Mouse (Mus musculus) B cell, adult 2 months (primary cell): ENCODE measurements around the gene Slc16a4.

Source experiments
- DNase-seq, 2 experiments: peaks; one replicate each; pipeline ENCODE4 v3.0.0; 2022

Gene Slc16a4

GRCm38 (mm10) chr3:107290764-107291381 is at the start of gene Slc16a4:
Gene Slc16a4 (plus strand): TSS chr3:107291230.
- DNase-seq, result no peak

DNA sequence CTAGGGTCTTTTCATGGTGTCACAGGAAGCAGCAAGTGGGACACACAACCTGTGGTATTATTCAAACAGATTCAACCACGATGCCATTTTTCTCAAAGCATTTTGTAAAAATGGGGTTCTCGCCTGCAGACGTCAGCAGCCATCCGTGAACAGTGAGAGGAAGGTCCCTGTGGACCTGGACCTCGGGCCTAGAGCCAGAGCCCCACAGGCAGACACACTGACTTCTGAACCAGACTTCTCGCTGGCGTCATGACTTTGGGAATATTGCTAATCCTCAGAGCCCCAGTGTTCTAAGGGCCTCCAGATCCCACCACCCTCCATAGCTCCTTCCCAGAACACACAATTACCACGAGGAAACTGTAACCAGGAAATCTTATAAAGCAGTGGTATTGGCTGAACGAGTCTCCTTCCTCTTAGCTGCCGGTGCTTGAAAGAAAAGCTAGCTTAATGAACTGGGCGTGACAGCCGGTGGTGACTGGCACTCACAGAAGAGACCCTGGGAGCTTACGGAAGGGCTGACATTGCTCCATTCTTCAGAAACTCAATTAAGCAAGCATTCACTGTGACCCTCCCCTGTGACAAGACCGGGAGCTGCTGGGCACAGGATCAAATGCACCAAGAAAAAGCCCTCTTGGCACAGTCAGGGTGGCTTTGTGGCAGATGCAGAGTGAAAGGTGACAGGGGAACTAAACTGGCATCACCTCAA is 49.5 kb upstream of the Slc16a4 start:
- no peak for DNase-seq

DNA sequence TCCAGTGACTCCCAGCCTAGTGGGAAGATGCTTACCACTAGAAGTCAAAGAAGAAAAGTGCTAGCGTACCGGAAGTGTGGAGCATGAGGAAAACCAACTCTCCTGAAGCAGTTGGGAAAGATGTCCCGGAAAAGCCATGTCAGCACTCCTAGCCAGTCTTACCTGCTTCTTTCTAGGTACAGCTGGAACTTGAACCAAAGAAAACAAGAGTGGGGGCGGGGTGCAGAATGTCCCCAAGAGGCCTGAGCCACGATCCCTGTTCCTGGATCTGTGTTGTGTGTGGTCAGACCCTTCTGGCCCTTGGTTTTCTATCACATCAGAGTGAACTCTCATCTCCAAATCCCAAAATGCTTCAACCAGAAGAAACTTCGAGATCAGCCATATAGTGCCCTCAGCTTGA is 44.2 kb upstream of the Slc16a4 start:
- DNase-seq, result no peak

DNA sequence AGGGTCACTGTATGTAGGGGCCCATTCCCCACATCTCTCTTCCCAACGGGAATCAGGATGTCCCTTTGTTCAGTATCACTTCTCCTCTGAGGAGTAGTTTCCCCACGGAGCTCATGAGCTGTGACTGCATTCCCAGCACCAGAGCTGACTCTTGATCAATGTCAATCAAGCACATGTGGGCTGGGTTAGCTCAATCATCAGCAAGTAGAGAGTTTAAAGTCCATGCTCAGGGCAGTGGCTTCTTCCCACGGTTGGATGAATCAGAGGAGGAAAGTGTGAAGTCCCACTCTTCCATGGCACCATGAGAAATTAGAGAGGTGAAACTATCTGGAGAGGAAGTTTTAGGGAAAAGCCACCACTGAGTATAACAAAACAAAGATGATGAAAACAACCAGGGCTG is 42.0 kb upstream of the Slc16a4 start:
- DNase-seq, result no peak

GRCm38 (mm10) chr3:107250320-107250719 is 40.7 kb upstream of the Slc16a4 start:
- no peak for DNase-seq

DNA sequence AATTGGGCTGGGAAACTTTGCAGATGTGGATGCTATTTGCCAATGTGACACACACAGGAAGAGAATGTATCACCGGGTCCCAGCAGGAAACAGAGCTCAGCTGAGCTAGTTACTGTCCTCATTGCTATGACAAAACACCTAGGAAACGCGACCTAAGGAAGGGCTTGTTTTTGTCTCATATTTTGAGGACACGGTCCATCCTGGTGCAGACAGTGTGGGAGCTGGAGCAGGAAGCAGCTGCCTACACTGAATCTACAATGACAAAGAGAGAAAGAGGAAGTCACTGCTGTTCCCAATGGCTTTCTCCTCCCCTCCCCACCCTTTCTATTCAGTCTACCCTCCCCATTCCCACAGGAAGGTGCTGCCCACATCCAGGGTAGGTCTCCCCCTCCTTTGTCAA is 39.0 kb upstream of the Slc16a4 start:
- DNase-seq, result no peak

DNA sequence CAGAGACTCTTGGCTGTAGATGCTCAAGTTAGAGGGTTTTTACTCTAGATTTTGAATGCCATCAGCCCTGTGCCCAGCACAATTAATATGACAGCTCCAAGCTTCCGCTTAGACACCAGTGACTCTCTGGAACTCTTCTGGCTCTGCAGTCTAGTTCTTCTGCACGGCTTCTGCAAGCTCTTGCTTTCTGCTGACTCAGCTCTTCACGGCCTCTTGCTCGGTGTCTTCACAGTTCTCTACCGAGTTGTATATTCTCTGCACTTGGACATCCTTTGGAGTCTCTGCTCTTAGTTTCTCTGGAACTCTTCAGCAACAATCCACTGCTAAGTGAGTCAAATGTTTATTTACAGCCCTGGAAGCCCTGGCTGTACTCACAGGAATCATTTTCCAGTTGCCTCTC is 37.1 kb upstream of the Slc16a4 start:
- no peak for DNase-seq

DNA sequence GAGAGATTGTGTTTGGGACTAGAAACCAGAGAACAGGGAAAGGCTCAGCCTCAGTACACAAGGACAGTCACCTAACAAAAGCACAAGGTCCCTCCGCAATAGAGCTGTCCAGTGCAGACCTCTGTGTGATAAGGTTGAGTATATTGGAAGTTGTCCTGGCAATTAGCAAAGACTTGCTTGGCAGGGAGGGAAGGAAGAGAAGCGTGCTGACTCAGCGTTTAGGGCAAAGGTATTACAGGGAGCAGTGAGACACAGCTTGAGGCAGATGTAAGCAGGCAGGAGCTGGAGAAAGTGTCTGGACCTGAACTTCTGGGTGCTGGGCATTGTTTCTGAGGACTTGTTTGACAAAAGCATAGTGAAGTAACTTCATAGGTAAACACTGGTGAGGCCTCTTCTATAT is 35.0 kb upstream of the Slc16a4 start:
- DNase-seq, result no peak

- no peak for DNase-seq
These were observed 34.3 kb upstream of the Slc16a4 start for GRCm38 (mm10) chr3:107256724-107257123.

DNA sequence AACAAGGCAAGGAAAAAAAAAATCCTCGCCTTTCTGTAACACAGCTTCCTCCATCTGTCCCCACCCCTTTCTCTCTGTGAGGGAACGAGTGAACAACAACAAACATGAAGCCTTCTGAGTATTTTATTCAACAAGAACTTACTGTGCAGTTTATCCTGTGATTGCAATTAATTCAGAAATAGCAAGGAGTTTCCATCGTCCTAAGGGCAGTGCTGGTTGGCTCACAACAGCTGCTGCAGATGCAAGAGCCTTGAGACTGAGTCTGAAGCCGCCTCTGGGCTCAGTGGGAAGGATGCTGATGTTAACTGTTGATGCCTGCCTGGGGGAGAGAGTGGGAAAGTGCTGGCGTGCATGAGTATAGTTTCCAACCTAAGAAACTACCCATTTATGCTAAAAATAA is 33.1 kb upstream of the Slc16a4 start:
- no peak for DNase-seq

DNA sequence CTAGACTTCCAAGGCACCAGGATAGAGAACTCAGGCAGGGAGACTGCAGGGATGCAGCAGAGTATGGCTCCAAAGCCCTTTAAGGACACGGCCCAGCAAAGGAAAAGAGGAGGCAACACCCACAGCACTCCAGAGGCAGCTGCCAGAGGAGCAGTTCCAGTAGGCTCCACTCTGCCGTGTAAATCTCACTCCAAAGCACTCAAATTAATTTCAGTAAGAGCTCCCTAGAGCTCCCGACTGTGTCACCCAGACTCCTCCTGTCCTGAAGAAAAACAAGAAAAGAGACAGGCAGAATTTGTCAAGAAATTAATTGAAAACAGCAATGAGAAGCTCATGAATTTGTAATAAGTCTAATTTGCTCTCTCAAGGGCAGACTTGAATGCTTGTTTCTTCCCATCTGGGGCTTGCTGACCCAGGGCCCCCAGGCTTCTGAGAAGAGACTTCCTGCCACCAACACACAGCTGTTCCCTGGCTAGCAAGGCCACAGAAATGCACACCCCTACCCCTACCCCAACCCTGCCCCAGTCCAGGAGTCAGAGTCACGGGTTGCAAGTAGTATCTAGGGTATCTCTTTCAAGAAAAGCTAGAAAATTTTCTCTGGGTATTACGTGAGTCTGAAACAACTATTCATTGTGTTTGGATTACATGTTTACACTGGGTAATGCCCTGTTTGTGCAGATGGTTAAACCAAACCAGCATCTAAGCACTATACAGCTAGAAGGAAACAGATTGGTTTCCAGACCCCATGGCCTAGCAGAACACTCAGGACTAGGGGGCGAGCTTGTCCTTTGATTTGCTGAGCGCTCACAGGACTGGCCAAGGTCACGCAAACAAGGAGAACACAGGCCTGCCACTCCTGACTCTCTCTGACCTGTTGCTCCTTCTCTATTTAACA is 29.8 kb upstream of the Slc16a4 start:
- DNase-seq, result peak; percentile 18 to 19

- peak; percentile 44 to 46 for DNase-seq
These were observed 29.2 kb upstream of the Slc16a4 start for GRCm38 (mm10) chr3:107261851-107262165.

DNA sequence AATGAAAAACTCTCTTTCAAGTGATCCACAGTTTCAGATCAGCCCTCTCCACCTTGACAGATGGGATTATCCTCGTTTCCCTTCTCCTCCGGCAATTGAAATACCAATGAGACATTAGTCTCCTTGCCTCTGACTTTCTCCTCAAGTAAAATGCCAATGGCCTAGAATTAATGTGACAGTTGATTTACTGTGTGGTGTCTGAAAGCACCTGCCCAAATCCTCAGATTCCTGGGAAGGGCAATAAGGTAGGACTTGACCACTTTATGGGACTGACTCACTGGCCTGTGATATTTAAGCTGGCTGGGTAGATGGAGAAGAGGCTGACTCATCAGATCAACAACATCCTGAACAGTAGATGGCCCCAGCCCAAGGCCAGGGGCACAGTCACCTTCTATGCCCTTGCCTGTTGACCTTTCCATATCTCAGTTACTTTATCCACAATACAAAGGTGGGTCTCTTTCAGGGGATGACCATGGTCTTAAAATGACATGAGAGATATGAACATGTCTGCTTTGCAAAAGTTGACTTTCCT is 24.1 kb upstream of the Slc16a4 start:
- no peak for DNase-seq

- DNase-seq, result no peak
These were observed 18.6 kb upstream of the Slc16a4 start for GRCm38 (mm10) chr3:107272433-107272832.

- DNase-seq, result peak; percentile 70 to 75
These were observed 17.2 kb upstream of the Slc16a4 start for GRCm38 (mm10) chr3:107273820-107274219.

- DNase-seq, result no peak
These were observed 15.7 kb upstream of the Slc16a4 start for GRCm38 (mm10) chr3:107275351-107275750.

- no peak for DNase-seq
These were observed 15.0 kb upstream of the Slc16a4 start for GRCm38 (mm10) chr3:107275996-107276395.

GRCm38 (mm10) chr3:107276626-107277025 is 14.4 kb upstream of the Slc16a4 start:
- DNase-seq, result no peak

DNA sequence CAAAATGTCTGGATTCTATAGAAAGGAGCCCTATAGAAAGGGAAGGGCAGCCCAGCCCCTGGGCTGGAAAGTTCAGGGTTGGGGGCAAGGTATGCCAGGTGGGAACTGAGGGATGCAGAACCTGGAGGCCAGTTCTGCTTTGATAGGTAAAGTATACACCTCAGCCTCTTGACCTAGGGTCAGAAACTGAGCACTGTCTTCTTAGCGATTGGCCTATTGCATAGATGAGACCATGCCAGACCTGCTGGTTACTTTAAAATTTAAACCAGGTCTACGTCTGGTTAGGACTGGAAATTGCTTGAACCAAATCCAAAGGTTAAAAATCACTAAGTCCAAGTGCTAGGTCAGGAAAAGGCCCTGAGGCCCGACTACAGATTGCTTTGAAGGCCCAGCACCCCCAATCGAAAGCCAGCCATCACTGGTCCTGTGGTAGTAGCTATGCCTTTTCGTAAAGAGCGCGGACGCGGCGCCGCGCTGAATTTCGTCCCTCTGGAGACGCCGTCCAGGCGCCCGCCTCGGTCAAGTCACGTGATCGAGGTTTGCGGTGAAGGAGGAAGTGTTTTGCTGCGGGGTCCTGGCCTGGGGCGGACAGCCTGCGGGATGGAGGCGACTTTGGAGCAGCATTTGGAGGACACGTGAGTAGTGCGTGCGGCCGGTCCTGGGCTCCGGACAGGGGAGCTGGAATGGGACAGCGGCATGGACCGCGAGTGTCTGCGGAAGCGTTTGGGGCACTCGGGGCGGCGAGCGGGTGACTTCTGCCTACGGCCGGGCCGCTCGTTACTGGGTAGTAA is 12.4 kb upstream of the Slc16a4 start, which contains the start of gene Lamtor5:
Lamtor5 (plus strand) TSS at position 380 of the 791 bp plus-strand sequence.
- peak; percentile 91 for DNase-seq

DNA sequence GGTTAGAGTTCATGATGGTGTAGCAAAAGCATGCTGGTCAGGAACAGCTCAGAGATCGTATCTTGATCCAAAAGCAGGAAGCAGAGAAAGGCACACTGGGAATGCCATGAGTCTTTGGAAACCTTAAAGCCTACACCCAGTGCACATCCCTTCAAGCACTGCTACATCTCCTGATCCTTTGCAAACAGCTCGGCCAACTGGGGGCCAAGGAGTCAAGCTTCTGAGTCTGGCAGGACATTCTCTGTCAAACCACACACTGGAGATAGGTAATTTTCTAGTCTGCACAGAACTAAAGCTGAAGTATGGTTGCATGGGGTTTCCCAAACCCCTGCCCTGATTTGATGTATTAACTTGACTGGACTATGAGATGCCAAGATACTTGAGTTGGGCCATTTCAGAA is 4.9 kb upstream of the Slc16a4 start:
- DNase-seq, result no peak

- DNase-seq, result no peak
These were observed 3.7 kb upstream of the Slc16a4 start for GRCm38 (mm10) chr3:107287346-107287745.

DNA sequence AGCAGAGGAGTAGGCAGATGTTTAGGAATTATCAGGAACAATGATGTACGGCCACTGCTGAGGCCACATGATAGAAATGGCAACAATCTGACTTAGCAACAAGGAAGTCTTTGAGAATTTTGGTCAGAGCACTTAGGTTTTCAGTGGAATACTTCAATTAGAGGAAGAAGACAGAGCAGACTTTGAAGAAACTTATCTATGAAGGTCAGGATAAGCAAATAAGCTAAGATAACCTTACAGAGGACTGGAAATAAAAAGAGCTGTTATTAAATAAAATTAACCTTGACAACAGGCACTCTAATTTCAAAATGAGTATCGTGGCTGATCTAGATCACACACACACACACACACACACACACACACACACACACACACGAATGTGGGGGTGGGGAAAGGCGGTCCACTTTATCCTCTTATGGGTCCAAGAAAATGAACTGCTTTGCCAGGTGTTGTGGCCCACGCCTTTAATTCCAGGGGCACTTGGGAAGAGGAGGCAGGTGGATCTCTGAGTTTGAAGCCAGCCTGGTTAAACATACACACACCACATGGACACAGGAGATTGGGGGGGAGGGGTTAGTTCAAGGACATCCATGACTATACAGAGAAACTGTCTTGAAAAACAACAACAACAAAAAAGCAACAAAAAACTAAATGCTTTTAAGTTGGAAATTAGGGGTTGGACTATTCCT is 4.8 kb downstream of the Slc16a4 start:
- DNase-seq, result no peak
